8 mouse cellular contexts compared by ENCODE assay signal in the genomic region with DNA sequence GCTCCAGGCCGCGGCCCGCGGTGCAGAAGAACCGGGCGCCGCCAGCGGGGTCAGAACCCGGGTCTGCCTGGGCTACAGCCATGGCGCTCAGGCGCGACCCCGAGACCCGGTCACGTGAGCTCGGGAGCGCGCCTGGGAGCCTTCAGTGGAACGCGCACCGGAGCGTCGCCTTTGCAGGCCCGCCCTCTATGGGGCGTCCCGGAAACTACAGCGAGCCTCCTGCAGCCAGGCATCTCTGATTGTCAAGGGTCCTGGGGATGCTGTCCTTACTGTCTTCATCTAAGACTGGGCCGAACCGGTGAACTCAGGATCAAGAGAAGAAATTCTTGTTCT. TPM values are rescaled to one million over a fixed set of nuclear protein-coding genes. Genes with fewer than 3 reads are reported as not detected.
A peak's percentile ranks its signal among the peaks of the same experiment; 100 is the strongest.
DNase-seq lines count a peak whose midpoint lies in the region; ATAC-seq lines count a peak whose summit lies in the region.

Gene Thumpd2, minus strand, starts transcription at position 104 of the 333 bp plus-strand sequence.

- peak; percentile 95 for ATAC-seq in hindbrain, embryonic 16.5 days

- H3K4me2 ChIP-seq in hindbrain, embryonic 16.5 days (ENCODE audit: low read length), result peak within 1 kb of the TSS; percentile 76

- peak within 1 kb of the TSS; percentile 77 for H3K27ac ChIP-seq in hindbrain, embryonic 16.5 days (ENCODE audit: low read depth, low read length)
- peak within 1 kb of the TSS; percentile 42 for H3K27ac ChIP-seq in macrophage

- H3K4me1 ChIP-seq in hindbrain, embryonic 16.5 days (ENCODE audit: control insufficient read depth, insufficient read depth, low read depth, low read length), result peaks cover 4% of the 10 kb centered on the region

- no peaks in the 10 kb centered on the region for H3K27me3 ChIP-seq in hindbrain, embryonic 16.5 days (replicated peaks; ENCODE audit: control insufficient read depth, insufficient read depth, low read length)

- DNase-seq in WW6 (ENCODE audit: low read depth, low spot score), result peak; percentile 84
- peak; percentile 87 to 97 for DNase-seq in cerebellum, postnatal 4 days (ENCODE audit: low spot score in 2 of 2)
- peak; percentile 86 for DNase-seq in gastrocnemius, adult 18-20 months (ENCODE audit: low spot score)
- peak; percentile 89 to 90 for DNase-seq in left cerebral cortex, adult 18-20 months (ENCODE audit: low spot score in 2 of 2)
- peak; percentile 87 for DNase-seq in right cerebral cortex, adult 18-20 months
- DNase-seq in urinary bladder, postnatal 10 days (ENCODE audit: low spot score), result peak; percentile 66

- no peaks in the 10 kb centered on the region for H3K36me3 ChIP-seq in hindbrain, embryonic 16.5 days (ENCODE audit: control insufficient read depth, insufficient read depth, low read length)
- peaks cover 4% of the 10 kb centered on the region; the same call in 1 of the 2 replicates for H3K36me3 ChIP-seq in macrophage (ENCODE audit: inconsistent target)

- H3K4me3 ChIP-seq in hindbrain, embryonic 16.5 days (ENCODE audit: low read length), result peak within 1 kb of the TSS; percentile 97
- H3K4me3 ChIP-seq in macrophage (ENCODE audit: inconsistent target), result peak within 1 kb of the TSS; percentile 52

- no peaks in the 10 kb centered on the region for H3K9me3 ChIP-seq in hindbrain, embryonic 16.5 days (ENCODE audit: control insufficient read depth, low read length)

- under 1% methylated on average over 26 of the region's 29 CpGs for WGBS in hindbrain, embryonic 16.5 days
- 2% methylated on average over 26 of the region's 29 CpGs for WGBS in macrophage (ENCODE audit: missing documents)

- H3K79me2 ChIP-seq in macrophage (ENCODE audit: inconsistent target), result no peaks in the 10 kb centered on the region; the same call in 1 of the 2 replicates

- peak within 1 kb of the TSS; percentile 97 for H3K9ac ChIP-seq in hindbrain, embryonic 16.5 days (ENCODE audit: low read depth, low read length)

RNA-seq across cellular contexts. Expression of gene Thumpd2, which starts in this region (rescaled TPM):
- 1 to 10 TPM; 2.1 to 2.6 TPM for total RNA-seq in gastrocnemius, adult 18-20 months (2021)
- polyA plus RNA-seq in hindbrain, embryonic 16.5 days (2015; fragmentation: Nextera tagmentation; extraction: Ambion mirVana), result 7.6 and 7.8 TPM in 2 replicates
- total RNA-seq in left cerebral cortex, adult 18-20 months (2021), result 1 to 10 TPM; 4.9 to 7.0 TPM
- 10 to 100 TPM in 12 of 26 experiments, 1 to 10 TPM in 14; 1.3 to 17.3 (median 7.4) TPM for total RNA-seq in macrophage (2018; cell fraction: chromatin; rRNA removed)
- 1 to 10 TPM in 23 of 26 experiments, under 1 TPM in 3; 0.62 to 4.9 (median 3.4) TPM for total RNA-seq in macrophage (2018; cell fraction: cytosol; rRNA removed)
- 10 to 100 TPM in 8 of 26 experiments, 1 to 10 TPM in 18; 1.3 to 19.2 (median 6.3) TPM for total RNA-seq in macrophage (2018; cell fraction: nucleus; rRNA removed)
- polyA plus RNA-seq in macrophage (2018), result 3.6 to 4.6 TPM (median 4.2 TPM) in 3 replicates

Comparison
In these comparisons a context has a peak if more than half of its experiments do, and no peak if none do; other contexts are left out.
1. Peak in every context shown above with its lines: DNase-seq, ATAC-seq, H3K4me3 ChIP-seq and H3K27ac ChIP-seq.